Mouse (Mus musculus): ENCODE results near the gene Tmcc3. TPM values are rescaled to one million over a fixed set of nuclear protein-coding genes. Genes with fewer than 3 reads are reported as not detected.

Gene Tmcc3
- total RNA-seq, 2 experiments from 2014 or later = 18.3 to 18.8 TPM

- DNase-seq = no peak
Measured at GRCm38 (mm10) chr10:94417643-94418042, 105.9 kb downstream of the Tmcc3 start.

- DNase-seq = peak; percentile 80
Measured at GRCm38 (mm10) chr10:94426000-94426920, 114.5 kb downstream of the Tmcc3 start.

GRCm38 (mm10) chr10:94426921-94427270 lies 115.1 kb downstream of the Tmcc3 start:
- DNase-seq = no peak

- DNase-seq = no peak
Measured at GRCm38 (mm10) chr10:94428186-94428942, 116.6 kb downstream of the Tmcc3 start.

GRCm38 (mm10) chr10:94430566-94430965 lies 118.8 kb downstream of the Tmcc3 start:
- DNase-seq = no peak

- peak; percentile 58 for DNase-seq
Measured at GRCm38 (mm10) chr10:94432933-94433332, 121.2 kb downstream of the Tmcc3 start.

- DNase-seq = no peak
Measured at GRCm38 (mm10) chr10:94433901-94434300, 122.2 kb downstream of the Tmcc3 start.

- no peak for DNase-seq
Measured at GRCm38 (mm10) chr10:94442725-94443124, 131.0 kb downstream of the Tmcc3 start.

- DNase-seq = no peak
Measured at GRCm38 (mm10) chr10:94443453-94443852, 131.7 kb downstream of the Tmcc3 start.

GRCm38 (mm10) chr10:94445192-94445591 lies 133.4 kb downstream of the Tmcc3 start:
- DNase-seq = no peak

- DNase-seq = no peak
Measured at GRCm38 (mm10) chr10:94446379-94447008, 134.7 kb downstream of the Tmcc3 start.

- no peak for DNase-seq
Measured at GRCm38 (mm10) chr10:94449676-94450075, 137.9 kb downstream of the Tmcc3 start.

GRCm38 (mm10) chr10:94450781-94451180 lies 139.0 kb downstream of the Tmcc3 start:
- DNase-seq = no peak

GRCm38 (mm10) chr10:94457454-94457853 lies 145.7 kb downstream of the Tmcc3 start:
- no peak for DNase-seq

GRCm38 (mm10) chr10:94458690-94459089 lies 146.9 kb downstream of the Tmcc3 start:
- DNase-seq = no peak

GRCm38 (mm10) chr10:94461378-94461777 lies 149.6 kb downstream of the Tmcc3 start:
- DNase-seq = no peak

GRCm38 (mm10) chr10:94461871-94462270 lies 150.1 kb downstream of the Tmcc3 start:
- no peak for DNase-seq

- DNase-seq = peak; percentile 84
Measured at GRCm38 (mm10) chr10:94462386-94463064, 150.8 kb downstream of the Tmcc3 start.

GRCm38 (mm10) chr10:94463410-94463809 lies 151.7 kb downstream of the Tmcc3 start:
- DNase-seq = no peak

GRCm38 (mm10) chr10:94465646-94466045 lies 153.9 kb downstream of the Tmcc3 start:
- DNase-seq = no peak

GRCm38 (mm10) chr10:94466313-94466712 lies 154.6 kb downstream of the Tmcc3 start:
- DNase-seq = no peak

- DNase-seq = no peak
Measured at GRCm38 (mm10) chr10:94471487-94471886, 159.7 kb downstream of the Tmcc3 start.

All from gastrocnemius, postnatal 25 days (tissue).